Mouse (Mus musculus) kidney, adult 9 months (tissue): ENCODE results near the gene Lyl1.
"Not testable (repeated sequence)": the region's sequence is repeated elsewhere in the genome, so short reads cannot be mapped to it uniquely, and the experiment has no call there.

Experiments used
- DNase-seq: peaks from one replicate; pipeline ENCODE4 v3.0.0; 2022

Gene Lyl1

DNA sequence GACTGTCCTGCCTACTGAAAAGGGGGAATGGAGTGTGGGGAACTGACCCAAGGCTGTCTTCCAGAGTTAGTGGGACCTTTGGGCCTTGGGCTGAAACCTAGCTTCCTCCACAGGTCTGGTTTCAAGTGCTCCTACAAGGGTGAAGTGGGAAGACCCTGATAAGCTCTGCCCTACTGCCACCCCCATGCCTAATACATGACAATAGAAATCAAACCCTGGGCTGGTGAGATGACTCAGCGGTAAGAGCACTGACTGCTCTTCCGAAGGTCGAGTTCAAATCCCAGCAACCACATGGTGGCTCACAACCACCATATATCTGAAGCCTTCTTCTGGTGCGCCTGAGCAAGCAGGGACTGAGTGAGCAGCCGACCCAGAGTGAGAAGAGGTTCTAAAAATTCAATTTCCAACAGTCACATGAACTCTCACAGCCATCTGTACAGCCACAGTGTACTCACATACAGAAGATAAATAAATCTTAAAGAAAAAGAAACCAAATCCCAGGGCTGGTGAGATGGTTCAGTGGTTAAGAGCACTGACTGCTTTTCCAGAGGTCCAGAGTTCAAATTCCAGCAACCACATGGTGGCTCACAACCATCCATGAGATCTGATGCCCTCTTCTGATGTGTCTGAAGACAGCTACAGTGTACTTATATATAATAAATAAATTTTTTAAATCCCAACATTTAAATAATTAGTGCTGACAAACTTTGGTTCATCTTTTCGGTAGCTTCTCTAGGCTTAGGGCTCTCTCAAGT lies 32.3 kb upstream of the Lyl1 start:
- DNase-seq, result peak; percentile 65

DNA sequence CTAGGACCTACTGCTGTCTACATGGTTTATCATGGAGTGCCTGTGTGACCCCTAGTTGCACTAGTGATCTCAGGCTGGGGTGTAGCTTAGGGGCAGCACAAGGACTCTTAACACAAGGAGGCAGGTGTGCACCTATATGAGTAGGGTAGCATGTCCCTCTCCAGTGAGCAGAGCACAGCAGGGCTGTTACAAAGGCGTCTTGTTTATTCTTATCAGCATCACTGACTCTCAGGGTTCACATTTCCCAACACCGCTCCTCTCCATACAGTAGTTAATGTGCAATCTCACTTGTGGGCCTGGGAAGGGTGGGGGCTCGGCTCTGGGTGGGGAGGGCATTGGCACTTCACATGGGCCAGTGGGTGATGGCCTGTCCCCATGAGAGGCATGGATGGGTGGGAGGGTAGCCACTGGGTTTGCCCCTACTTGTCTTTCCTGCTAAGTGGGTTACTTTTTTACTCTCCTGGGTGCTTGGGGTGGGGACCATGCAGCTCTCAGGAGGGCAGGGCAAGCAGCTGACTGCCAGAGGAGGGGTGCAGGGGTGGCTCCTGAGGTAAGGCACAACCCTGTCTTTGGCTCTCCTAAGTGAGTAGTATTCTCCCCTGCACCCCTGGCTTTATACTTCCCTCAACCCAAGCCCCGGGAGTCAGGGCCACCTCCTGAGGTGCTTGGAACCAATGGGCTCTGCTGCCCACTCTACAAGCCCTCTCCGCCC lies 30.8 kb upstream of the Lyl1 start:
- DNase-seq, result not testable (repeated sequence)

- no peak for DNase-seq
Measured at GRCm38 (mm10) chr8:84677305-84677704, 24.0 kb upstream of the Lyl1 start.

DNA sequence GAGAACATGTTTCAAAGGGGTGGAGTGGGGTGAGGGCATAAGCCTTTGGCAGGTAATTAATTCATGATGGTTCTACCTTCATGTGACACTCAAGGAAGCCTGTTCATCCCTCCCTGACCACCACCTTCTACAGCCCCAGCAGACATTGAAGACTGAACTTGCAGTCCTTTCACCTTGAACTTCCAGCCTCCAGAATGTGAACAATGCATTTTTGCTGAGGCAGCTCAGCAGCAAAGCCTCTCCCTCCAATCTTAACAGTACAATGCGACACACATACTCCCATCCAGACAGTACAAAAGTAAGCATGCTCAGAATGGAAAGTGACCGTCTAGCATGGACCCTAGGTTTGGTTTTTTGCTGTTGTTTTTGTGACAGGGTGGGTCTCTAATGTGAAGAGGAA lies 19.8 kb upstream of the Lyl1 start:
- DNase-seq, result no peak

- DNase-seq, result no peak
Measured at GRCm38 (mm10) chr8:84682257-84682656, 19.0 kb upstream of the Lyl1 start.

GRCm38 (mm10) chr8:84684537-84684936 lies 16.7 kb upstream of the Lyl1 start:
- DNase-seq, result no peak

GRCm38 (mm10) chr8:84686191-84687002 lies 14.9 kb upstream of the Lyl1 start, which contains the start of gene Trmt1:
Trmt1 (plus strand) TSS chr8:84686307.
- DNase-seq, result peak; percentile 60

- peak; percentile 35 for DNase-seq
Measured at GRCm38 (mm10) chr8:84687003-84687704, 14.1 kb upstream of the Lyl1 start.

GRCm38 (mm10) chr8:84687705-84688100 lies 13.6 kb upstream of the Lyl1 start, which contains the start of gene Nacc1:
Nacc1 (minus strand) TSS chr8:84687862.
- peak; percentile 87 for DNase-seq

- DNase-seq, result peak; percentile 96
Measured at GRCm38 (mm10) chr8:84689091-84689915, 12.0 kb upstream of the Lyl1 start.

- no peak for DNase-seq
Measured at GRCm38 (mm10) chr8:84693332-84693731, 7.9 kb upstream of the Lyl1 start.

DNA sequence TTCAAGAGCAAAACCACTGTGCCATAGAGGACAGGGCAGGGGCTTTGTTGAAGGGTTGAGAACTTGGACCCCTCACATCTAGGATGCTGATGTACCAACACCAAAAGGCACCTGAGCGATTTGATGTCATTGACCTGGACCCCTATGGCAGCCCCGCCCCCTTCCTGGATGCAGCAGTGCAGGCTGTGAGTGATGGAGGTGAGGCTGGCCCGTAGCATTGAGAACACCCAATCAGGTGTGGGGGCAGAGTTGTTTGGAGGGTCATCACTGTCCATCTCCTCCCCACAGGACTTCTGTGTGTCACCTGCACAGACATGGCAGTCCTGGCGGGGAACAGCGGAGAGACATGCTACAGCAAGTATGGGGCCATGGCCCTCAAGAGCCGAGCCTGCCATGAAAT lies 6.1 kb upstream of the Lyl1 start:
- no peak for DNase-seq

DNA sequence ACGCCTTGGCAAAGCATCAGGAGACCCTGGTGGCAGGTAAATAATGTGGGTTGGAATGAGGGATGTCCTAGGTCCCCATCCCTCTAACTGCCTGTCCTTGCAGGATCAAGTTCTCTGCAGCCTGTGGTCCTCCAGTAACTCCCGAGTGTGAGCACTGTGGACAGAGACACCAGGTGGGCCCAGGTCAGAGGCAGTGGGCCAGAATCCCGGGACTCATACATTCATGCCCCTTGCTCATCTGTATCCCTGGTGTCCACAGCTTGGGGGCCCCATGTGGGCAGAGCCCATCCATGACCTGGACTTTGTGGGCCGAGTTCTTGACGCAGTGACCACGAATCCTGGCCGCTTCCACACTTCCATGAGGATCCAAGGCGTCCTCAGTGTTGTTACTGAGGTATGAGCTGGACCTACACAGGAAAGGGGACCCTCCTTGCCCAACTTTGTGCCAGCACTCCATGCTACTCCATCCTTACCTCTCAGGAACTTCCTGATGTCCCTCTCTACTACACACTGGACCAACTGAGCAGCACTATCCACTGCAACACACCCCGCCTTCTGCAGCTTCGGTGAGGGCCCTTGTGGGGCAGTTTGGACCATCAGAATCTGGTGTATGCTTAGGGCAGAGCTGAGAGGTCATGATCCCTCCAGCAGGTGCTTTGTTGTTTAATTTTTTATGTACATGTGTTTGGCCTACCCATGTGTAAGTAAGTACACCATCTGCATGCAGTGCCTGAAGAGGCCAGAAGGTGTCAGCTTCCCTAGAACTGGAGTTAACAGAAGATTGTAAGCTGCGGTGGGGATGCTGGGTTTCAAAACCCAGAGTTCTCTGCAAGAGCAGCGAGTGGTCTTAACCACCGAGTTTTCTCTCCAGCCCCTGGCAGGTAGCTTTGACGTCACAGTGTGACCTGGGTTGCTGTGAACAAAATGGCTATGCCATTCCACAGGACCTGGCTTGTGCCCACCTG lies 3.8 kb upstream of the Lyl1 start:
- no peak for DNase-seq

DNA sequence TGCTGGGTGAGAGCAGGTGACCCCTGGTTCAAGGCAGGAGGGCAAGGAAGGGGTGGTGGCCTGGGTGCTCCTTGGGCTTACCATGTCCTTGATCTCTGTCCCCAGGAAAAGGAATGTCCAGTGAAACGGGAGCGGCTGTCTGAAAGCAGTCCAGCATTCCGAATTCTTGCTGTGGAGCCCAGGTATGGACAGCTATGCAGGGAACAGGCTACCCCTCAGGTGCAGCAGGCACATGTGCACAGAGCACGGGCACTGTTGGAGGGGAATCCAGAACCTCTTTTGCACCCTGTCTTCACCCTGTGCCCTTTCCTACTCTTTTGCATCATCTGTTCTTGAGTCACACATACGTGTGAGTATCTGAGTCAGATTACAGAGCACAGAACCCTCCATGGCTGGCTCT lies 3.0 kb upstream of the Lyl1 start:
- no peak for DNase-seq

DNA sequence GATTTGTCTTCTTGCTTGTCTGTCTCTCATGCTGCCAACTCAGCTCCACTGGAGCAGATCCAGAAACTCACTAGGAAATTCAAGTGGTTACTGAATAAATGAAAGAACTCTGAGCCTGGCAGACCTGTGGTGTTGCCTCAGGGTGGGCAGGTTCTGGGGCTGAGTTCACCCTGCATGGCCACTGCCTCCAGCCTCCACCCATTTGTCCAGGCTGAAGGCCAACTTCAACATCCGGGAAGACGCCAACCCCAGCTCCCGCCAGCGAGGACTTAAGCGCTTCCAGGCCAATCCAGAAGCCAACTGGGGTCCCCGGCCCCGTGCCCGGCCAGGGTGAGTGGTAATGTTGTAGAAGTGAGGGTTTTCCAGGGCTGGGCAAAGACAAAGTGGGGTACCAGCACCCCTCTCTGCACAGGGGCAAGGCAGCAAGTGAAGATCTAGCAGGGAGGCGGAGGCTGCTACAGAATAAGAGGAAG lies 2.3 kb upstream of the Lyl1 start:
- DNase-seq, result peak; percentile 90

DNA sequence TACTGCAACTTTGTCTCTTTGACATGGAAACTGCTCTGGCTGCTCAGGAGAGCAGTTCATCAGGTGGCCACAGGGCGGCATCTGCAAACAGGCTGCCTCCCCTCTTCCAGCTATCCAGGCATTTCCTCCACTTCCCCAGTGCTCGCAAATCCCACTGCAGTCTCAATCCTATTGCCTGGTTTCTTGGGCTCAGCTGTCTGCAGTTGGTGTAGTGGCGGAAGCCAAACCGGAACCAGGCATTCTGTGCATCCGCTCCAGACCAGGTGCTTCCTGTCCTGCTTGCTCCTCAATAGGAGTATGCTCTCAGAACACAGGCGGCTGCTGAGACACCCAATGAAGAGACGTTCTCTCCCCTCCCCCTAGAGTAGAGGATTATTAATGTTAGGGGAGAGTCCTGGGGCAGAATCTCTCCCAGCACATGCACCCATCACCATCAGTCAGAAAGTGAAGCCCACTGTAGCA lies 1.4 kb upstream of the Lyl1 start:
- DNase-seq, result peak; percentile 87

GRCm38 (mm10) chr8:84700526-84700925 lies 731 bp upstream of the Lyl1 start:
- no peak for DNase-seq

DNA sequence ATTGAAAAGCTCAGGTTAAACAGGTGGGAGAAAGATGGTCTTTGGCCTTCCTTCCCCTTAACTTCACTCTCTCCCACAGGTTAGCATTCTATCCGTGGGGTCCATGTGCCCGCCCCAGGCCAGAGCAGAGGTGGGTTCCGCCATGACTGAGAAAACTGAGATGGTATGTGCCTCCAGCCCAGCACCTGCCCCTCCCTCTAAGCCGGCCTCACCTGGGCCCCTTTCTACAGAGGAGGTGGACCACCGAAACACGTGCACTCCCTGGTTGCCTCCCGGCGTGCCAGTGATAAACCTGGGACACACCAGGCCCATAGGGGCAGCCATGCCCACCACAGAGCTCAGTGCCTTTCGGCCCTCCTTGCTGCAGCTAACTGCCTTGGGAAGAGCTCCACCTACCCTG lies 1.3 kb downstream of the Lyl1 start:
- DNase-seq, result no peak

GRCm38 (mm10) chr8:84702963-84703465 lies 1.8 kb downstream of the Lyl1 start:
- DNase-seq, result no peak
